Mouse (Mus musculus) hindbrain, embryonic 13.5 days (tissue): Measurements from ENCODE around the gene Zcchc10. TPM values are rescaled to one million over a fixed set of nuclear protein-coding genes. Genes with fewer than 3 reads are reported as not detected.
"Not testable (repeated sequence)": the region's sequence is repeated elsewhere in the genome, so short reads cannot be mapped to it uniquely, and the experiment has no call there.

Experiments
- ATAC-seq: fragments of 200-750 bp; cut with Nextera tagmentation; 2 replicates; pipeline ENCODE4 v1.8.0; 2017; ENCODE audit warnings: moderate TSS enrichment; ENCODE audit not compliant: low FRiP score
- H3K27ac ChIP-seq: fragments of 300-500 bp; sonication (generic); 2 replicates; pipeline ENCODE4 v1.5.1; 2015; ENCODE audit warnings: inconsistent platforms, mild to moderate bottlenecking, moderate library complexity
- H3K27me3 ChIP-seq: fragments of 300-500 bp; sonication (generic); 2 replicates; pipeline ENCODE4 v1.6.1; 2015; ENCODE audit warnings: mild to moderate bottlenecking, inconsistent platforms
- H3K36me3 ChIP-seq: fragments of 300-500 bp; sonication (generic); 2 replicates; pipeline ENCODE4 v1.6.1; 2015; ENCODE audit warnings: mild to moderate bottlenecking, inconsistent platforms
- H3K4me1 ChIP-seq: fragments of 300-500 bp; sonication (generic); replicated peaks from 2 replicates; pipeline ENCODE4 v1.6.1; 2015; ENCODE audit warnings: inconsistent platforms
- H3K4me2 ChIP-seq: fragments of 300-500 bp; sonication (generic); 2 replicates; pipeline ENCODE4 v1.6.1; 2015; ENCODE audit warnings: inconsistent platforms, mild to moderate bottlenecking, moderate library complexity
- H3K4me3 ChIP-seq: fragments of 300-500 bp; sonication (generic); 2 replicates; pipeline ENCODE4 v1.5.1; 2015; ENCODE audit warnings: mild to moderate bottlenecking, inconsistent platforms
- H3K9ac ChIP-seq: fragments of 300-500 bp; sonication (generic); 2 replicates; pipeline ENCODE4 v1.6.1; 2015; ENCODE audit warnings: mild to moderate bottlenecking, inconsistent platforms
- H3K9me3 ChIP-seq: fragments of 300-500 bp; sonication (generic); 2 replicates; pipeline ENCODE4 v1.6.1; 2016; ENCODE audit warnings: inconsistent platforms
- WGBS: fragments of 180-500 bp; shearing (Covaris S2); methylation state at CpG from one replicate; pipeline ENCODE4 v1.1.7; 2015; 5-methylcytosine and 5-hydroxymethylcytosine counted together
- polyA plus RNA-seq: library from polyadenylated mRNA; unstranded; fragments of >200 nt; fragmentation: Nextera tagmentation; extraction: Ambion mirVana; gene quantifications from 2 replicates; pipeline ENCODE4 v1.2.1, GENCODE M21; 2015

Zcchc10 gene
- polyA plus RNA-seq, 1 experiment from 2014 or later: 16.1 TPM

GRCm38 (mm10) chr11:53330325-53330724, 5.8 kb downstream of the Zcchc10 start:
- WGBS: 93% methylated on average over 7 of the region's 7 CpGs
- Histone ChIP-seq H3K4me2 (no peak overlapping the region), H3K36me3 (peaks cover 64% of the 10 kb centered on the region), H3K4me3 (no peak overlapping the region), H3K9me3 (no peaks in the 10 kb centered on the region), H3K9ac (no peak overlapping the region), H3K4me1 (peaks cover 4% of the 10 kb centered on the region), H3K27ac (no peak overlapping the region), H3K27me3 (no peaks in the 10 kb centered on the region)
- no peak for ATAC-seq

DNA sequence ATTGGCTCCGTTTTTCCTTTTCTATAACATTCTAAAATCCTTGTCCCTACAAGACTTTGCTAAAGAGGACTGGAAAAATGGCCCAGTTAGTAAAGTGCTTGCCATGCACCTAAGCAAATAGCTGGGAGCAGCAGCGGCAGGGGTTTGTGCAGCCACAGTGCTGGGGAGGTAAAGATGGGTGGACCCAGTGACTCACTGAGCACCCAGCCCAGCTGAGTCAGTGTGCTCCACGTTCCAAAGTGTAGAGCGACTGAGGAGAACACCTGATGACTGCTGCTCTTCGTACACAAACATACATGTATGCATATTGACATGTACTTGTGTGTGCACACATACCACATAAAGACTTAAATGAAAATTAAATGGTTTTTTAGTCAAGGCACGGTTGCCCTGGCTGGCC, 6.6 kb downstream of the Zcchc10 start:
- 97% methylated on average over 6 of the region's 6 CpGs for WGBS
- no peak for ATAC-seq
- Histone ChIP-seq H3K27me3 (no peaks in the 10 kb centered on the region), H3K9ac (no peak overlapping the region), H3K4me2 (no peak overlapping the region), H3K27ac (no peak overlapping the region), H3K9me3 (no peaks in the 10 kb centered on the region), H3K4me3 (no peak overlapping the region), H3K36me3 (peaks cover 64% of the 10 kb centered on the region), H3K4me1 (no peaks in the 10 kb centered on the region)

DNA sequence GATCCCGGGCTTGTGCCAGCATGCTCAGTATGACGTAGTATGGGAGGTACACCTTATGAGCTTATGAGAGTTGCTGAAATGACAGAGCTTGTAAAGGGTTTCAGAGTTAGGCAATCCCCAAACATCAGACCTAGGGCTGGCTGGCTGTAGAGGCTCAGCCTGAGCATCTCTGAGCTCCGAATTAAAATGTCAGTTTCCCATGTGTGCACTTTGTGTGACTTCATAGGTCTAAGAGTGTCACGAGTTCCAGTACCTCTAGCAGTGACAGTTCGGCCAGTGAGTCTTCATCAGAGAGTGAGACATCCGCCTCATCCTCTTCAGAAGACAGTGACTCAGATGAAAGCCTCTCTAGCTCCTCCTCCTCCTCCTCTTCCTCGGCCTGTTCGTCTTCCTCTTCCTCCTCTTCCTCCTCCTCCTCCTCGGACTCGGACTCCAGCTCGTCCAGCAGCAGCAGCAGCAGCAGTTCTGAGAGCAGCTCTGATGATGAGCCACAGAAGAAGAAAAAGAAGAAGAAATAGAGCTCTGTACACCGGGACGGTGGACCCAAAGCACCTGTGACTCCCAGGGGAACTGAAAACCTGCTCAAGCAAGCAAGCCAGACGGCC, 7.7 kb downstream of the Zcchc10 start:
- no peak for ATAC-seq
- no peak overlapping the region for H3K9ac ChIP-seq
- no peaks in the 10 kb centered on the region for H3K27me3 ChIP-seq
- H3K27ac ChIP-seq: no peak overlapping the region
- H3K4me3 ChIP-seq: no peak overlapping the region
- H3K36me3 ChIP-seq: peaks cover 61% of the 10 kb centered on the region
- H3K4me1 ChIP-seq: no peaks in the 10 kb centered on the region
- 88% methylated on average over 14 of the region's 14 CpGs for WGBS
- H3K9me3 ChIP-seq: no peaks in the 10 kb centered on the region
- H3K4me2 ChIP-seq: no peak overlapping the region

GRCm38 (mm10) chr11:53335505-53336181, 11.2 kb downstream of the Zcchc10 start:
- Histone ChIP-seq H3K4me1 (no peaks in the 10 kb centered on the region), H3K27ac (no peak overlapping the region), H3K36me3 (peaks cover 30% of the 10 kb centered on the region), H3K9me3 (no peaks in the 10 kb centered on the region), H3K4me3 (no peak overlapping the region), H3K27me3 (no peaks in the 10 kb centered on the region), H3K4me2 (no peak overlapping the region), H3K9ac (no peak overlapping the region)
- WGBS: 38% methylated on average over 3 of the region's 3 CpGs
- no peak for ATAC-seq

GRCm38 (mm10) chr11:53336182-53336571, 11.7 kb downstream of the Zcchc10 start:
- no peak for ATAC-seq
- H3K4me2 ChIP-seq: no peak overlapping the region
- H3K4me3 ChIP-seq: no peak overlapping the region
- H3K9me3 ChIP-seq: no peaks in the 10 kb centered on the region
- peaks cover 25% of the 10 kb centered on the region for H3K36me3 ChIP-seq
- no peaks in the 10 kb centered on the region for H3K4me1 ChIP-seq
- H3K9ac ChIP-seq: no peak overlapping the region
- H3K27ac ChIP-seq: no peak overlapping the region
- H3K27me3 ChIP-seq: no peaks in the 10 kb centered on the region

- Histone ChIP-seq H3K4me3 (no peak overlapping the region), H3K27ac (no peak overlapping the region), H3K9ac (no peak overlapping the region), H3K4me2 (no peak overlapping the region), H3K36me3 (peaks cover 17% of the 10 kb centered on the region), H3K27me3 (no peaks in the 10 kb centered on the region), H3K9me3 (no peaks in the 10 kb centered on the region), H3K4me1 (no peaks in the 10 kb centered on the region)
- WGBS: 92% methylated on average over 1 of the region's 1 CpGs
- ATAC-seq: no peak
These were observed 12.4 kb downstream of the Zcchc10 start for GRCm38 (mm10) chr11:53336924-53337323.

- peaks cover 10% of the 10 kb centered on the region for H3K36me3 ChIP-seq
- no peak overlapping the region for H3K9ac ChIP-seq
- no peak overlapping the region for H3K27ac ChIP-seq
- H3K4me2 ChIP-seq: no peak overlapping the region
- H3K27me3 ChIP-seq: no peaks in the 10 kb centered on the region
- no peaks in the 10 kb centered on the region for H3K4me1 ChIP-seq
- no peaks in the 10 kb centered on the region for H3K9me3 ChIP-seq
- 65% methylated on average over 8 of the region's 8 CpGs for WGBS
- ATAC-seq: no peak
- no peak overlapping the region for H3K4me3 ChIP-seq
These were observed 13.2 kb downstream of the Zcchc10 start for GRCm38 (mm10) chr11:53337684-53338083.

DNA sequence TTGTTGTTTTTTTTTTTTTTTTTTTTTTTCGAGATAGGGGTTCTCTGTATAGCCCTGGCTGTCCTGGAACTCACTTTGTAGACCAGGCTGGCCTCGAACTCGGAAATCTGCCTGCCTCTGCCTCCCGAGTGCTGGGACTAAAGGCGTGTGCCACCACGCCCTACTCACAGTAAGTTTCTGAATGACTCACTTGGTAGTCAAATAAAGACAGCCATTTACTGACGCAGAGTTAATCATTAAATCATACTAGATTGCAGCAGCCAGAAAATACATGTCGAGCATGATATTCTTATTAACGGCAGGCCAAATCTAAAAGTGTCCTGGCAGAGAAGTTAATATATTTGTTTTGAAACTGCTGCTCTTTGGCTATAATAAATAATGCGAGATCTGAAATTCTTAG, 16.5 kb downstream of the Zcchc10 start:
- H3K27me3 ChIP-seq, H3K4me2 ChIP-seq, ATAC-seq, H3K4me1 ChIP-seq, H3K9ac ChIP-seq, H3K4me3 ChIP-seq, H3K9me3 ChIP-seq, H3K27ac ChIP-seq, H3K36me3 ChIP-seq: not testable (repeated sequence)
- WGBS: 92% methylated on average over 9 of the region's 10 CpGs

GRCm38 (mm10) chr11:53342711-53343110, 18.2 kb downstream of the Zcchc10 start:
- Histone ChIP-seq H3K27me3 (no peaks in the 10 kb centered on the region), H3K4me1 (no peaks in the 10 kb centered on the region), H3K4me2 (no peak overlapping the region), H3K4me3 (no peak overlapping the region), H3K9me3 (no peaks in the 10 kb centered on the region), H3K9ac (no peak overlapping the region), H3K27ac (no peak overlapping the region), H3K36me3 (no peaks in the 10 kb centered on the region)
- WGBS: 77% methylated on average over 5 of the region's 5 CpGs
- ATAC-seq: no peak

DNA sequence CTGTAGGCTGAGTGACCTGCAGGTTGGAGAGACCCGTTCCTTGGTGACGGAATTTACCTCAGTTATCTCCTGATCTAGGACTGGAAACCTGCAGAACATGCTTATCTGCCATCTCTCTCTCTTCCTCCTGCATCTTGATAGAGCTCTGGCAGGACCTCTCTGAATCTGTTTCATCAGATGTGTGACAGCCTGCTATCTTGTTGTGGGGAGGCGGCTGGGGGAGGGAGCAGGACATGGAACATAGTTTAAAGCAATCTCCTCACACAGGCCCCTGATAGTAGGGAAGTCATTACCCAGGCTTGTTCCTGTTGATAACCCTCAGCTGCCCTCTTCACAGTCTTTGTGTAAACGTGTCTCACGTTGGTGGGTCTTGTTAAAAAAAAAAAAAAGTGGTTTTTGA, 20.8 kb downstream of the Zcchc10 start:
- H3K27ac ChIP-seq: no peak overlapping the region
- no peak for ATAC-seq
- no peaks in the 10 kb centered on the region for H3K27me3 ChIP-seq
- H3K36me3 ChIP-seq: no peaks in the 10 kb centered on the region
- WGBS: 48% methylated on average over 5 of the region's 5 CpGs
- no peak overlapping the region for H3K9ac ChIP-seq
- H3K4me3 ChIP-seq: no peak overlapping the region
- no peaks in the 10 kb centered on the region for H3K9me3 ChIP-seq
- H3K4me1 ChIP-seq: no peaks in the 10 kb centered on the region; the same call in 1 of the 2 replicates
- H3K4me2 ChIP-seq: no peak overlapping the region

- no peaks in the 10 kb centered on the region; the same call in 1 of the 2 replicates for H3K4me1 ChIP-seq
- no peak overlapping the region for H3K4me2 ChIP-seq
- no peaks in the 10 kb centered on the region for H3K9me3 ChIP-seq
- no peaks in the 10 kb centered on the region for H3K27me3 ChIP-seq
- no peak overlapping the region for H3K9ac ChIP-seq
- WGBS: 70% methylated on average over 2 of the region's 2 CpGs
- H3K4me3 ChIP-seq: no peak overlapping the region
- H3K36me3 ChIP-seq: no peaks in the 10 kb centered on the region
- no peak for ATAC-seq
- H3K27ac ChIP-seq: no peak overlapping the region
These were observed 21.3 kb downstream of the Zcchc10 start for GRCm38 (mm10) chr11:53345738-53346137.

DNA sequence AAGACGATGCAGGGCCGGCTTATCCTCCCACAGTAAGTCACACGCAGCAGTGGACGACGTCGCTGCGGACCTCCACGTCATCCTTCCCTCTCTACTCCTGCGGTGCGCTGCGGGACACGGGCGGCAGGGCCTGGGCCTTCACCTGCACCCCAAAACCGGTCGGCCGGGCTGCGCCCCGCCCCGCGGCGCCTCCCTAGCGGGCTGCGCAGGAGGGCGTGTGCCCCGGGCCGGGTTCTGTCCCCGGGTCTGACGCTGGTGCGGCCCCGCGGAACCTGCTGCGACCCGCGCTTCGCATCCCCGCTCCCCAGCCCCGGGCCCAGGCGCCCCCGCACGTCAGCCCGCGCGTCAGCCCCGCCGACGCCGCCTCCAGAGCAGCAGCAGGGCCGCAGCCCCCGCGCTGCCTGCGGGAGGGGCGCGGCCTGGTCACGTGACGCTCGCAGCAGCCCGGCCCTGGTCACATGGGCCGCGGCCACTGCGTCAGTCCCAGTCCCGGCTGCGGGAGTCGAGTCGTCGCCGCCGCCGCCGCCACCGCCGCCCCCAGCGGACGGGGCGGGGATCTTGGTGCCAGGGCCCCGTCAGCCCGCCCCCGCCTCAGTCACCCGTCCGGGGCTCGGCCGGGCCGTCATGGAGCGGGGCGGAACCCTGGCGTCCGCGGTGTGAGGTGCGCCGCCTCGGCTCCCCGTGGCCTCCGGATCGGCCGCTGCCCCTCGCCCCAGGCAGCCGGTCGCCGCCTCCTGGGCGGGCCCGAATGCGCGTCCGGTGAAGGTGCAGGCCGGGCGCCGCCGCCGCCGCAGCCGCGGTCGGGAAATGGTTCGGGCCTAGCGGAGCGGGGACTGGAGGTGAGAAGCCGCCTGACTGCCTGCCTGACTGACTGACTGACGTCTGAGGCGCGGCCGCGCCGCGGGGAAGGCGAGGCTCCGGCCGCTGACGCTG, 26.1 kb downstream of the Zcchc10 start, which contains the start of gene Aff4:
Gene Aff4 (plus strand): TSS at position 543 of the 933 bp plus-strand sequence.
- under 1% methylated on average over 116 of the region's 127 CpGs for WGBS
- peak within 1 kb of the TSS; percentile 90 for H3K4me3 ChIP-seq
- peak within 1 kb of the TSS; percentile 82 for H3K4me2 ChIP-seq
- peaks cover 16% of the 10 kb centered on the region for H3K4me1 ChIP-seq
- H3K27ac ChIP-seq: peak within 1 kb of the TSS; percentile 99
- H3K9ac ChIP-seq: peak within 1 kb of the TSS; percentile 98
- H3K36me3 ChIP-seq: no peaks in the 10 kb centered on the region
- no peaks in the 10 kb centered on the region for H3K9me3 ChIP-seq
- H3K27me3 ChIP-seq: no peaks in the 10 kb centered on the region
- ATAC-seq: peak; percentile 96
